Mouse (Mus musculus): ENCODE measurements around the gene Thap7.
"Not testable (repeated sequence)": the region's sequence is repeated elsewhere in the genome, so short reads cannot be mapped to it uniquely, and the experiment has no call there.

Thap7 gene

DNA sequence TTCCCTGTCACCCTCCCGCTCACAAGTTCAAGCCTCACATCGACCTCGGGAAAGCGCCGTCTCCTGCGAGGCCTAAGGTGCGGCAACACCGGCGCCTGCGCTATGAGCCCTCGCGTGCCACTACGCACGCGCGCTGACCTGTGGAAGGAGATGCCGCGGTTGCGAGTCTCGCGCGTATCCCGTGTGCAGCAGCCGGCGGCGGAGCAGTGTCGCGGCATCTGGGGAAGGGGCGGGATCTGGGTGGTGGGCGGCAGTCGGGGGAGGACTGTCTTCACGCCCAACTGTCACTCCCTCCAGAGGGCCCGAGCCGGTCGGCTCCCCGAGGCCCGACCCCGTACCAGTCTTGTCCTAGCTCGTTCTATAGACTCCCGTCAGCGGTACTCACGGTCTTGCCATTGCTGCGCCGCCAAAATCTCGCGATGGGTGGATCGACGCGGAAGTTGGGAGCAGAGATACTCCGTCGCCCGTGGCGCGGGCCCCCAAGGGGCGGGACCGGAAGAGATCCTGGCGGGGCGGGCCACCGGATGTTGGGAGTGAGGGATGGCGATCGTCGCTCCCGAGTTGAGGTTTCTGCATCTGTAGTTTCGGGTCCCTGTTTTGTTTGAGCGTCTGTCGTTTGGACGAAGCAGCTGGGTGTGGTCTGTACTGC is at the start of gene Thap7:
Gene Thap7 (minus strand): TSS at position 497 of the 649 bp plus-strand sequence.
- ATAC-seq (ENCODE audit: low TSS enrichment) = peak; percentile 90

GRCm38 (mm10) chr16:17576825-17577215 is 45.9 kb upstream of the Thap7 start:
- no peak for ATAC-seq (ENCODE audit: low TSS enrichment)

- ATAC-seq (ENCODE audit: low TSS enrichment) = peak; percentile 81
Observed at GRCm38 (mm10) chr16:17575870-17576824, 45.2 kb upstream of the Thap7 start.

DNA sequence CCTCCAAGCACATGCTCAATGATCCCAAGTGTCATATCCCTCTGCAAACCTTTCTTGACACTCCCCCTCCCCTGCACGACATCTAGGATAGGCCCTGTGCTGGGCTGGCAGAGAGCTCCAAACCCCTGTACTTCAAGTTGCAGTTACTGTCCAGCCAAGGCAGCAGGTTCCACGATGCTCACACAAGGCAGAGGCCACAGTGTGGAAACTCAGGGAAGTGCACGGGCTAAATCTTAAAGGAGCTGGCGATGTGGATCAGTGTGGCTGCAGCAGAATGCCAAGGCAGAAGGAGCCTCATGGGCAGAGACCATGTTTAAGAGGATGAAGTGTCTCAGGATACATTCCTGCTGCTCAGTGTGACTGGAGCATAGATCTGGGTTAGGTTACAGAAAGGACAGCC is 35.2 kb upstream of the Thap7 start:
- ATAC-seq (ENCODE audit: low TSS enrichment) = no peak

DNA sequence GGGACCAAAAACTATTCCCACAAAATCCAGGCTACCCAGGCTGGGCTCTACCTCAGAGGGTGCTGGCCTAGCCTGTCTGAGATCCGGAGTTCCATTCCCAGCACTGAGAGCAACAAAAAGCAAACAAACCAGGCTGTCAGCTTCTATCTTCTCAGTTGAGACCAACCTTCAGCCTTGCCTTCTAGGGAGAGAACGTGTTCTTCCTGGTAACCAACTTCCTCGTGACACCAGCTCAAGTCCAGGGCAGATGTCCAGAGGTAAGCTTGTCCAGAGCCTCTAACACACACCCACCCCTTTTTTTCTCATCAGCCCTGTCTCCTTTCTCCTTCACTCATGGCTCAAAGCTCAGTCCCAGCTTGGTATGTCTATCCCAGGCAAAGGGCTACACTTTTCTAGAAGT is 33.8 kb upstream of the Thap7 start:
- no peak for ATAC-seq (ENCODE audit: low TSS enrichment)

DNA sequence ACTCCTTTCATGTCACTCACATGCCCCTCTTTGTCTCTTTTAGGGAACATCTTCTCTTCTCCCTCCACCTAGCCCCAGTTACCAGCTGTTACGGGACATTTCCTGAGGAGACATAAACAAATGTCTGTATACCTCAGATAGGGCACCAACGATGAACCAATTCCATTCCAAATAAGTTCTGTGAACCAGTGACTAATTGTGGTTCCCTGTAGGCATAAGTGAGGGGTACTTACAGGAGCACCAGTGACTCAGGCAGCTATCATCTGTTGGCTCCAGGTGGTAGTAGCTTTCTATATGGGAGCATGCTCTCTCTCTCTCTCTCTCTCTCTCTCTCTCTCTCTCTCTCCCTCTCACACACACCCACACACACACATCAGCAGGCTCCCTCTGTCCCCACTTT is 33.3 kb upstream of the Thap7 start:
- peak; percentile 50 for ATAC-seq (ENCODE audit: low TSS enrichment)

GRCm38 (mm10) chr16:17563580-17563979 is 32.6 kb upstream of the Thap7 start:
- peak; percentile 47 for ATAC-seq (ENCODE audit: low TSS enrichment)

DNA sequence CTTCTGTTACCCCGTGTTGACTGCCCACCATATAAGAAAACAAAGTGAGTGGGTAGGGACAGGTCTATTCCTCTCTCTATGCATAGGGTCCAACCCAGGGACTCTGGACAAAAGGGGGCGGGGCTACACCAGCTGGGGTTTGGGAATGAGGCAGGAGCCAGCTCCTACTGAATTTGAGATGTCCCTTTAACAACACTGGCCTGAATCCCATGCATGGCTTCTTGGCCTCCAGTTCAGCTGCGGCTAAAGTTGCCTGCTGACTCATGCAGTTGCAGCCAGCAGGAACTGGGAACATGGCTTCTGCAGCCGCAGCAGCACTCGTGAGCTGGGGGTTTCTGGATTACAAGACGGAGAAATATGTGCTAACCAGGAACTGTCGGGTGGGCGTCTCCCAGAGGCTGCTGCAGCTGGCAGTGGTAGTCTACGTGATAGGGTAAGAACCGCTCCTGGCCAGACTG is 30.8 kb upstream of the Thap7 start, which contains the start of gene P2rx6:
Gene P2rx6 (plus strand): TSS at position 135 of the 458 bp plus-strand sequence.
- no peak for ATAC-seq (ENCODE audit: low TSS enrichment)

DNA sequence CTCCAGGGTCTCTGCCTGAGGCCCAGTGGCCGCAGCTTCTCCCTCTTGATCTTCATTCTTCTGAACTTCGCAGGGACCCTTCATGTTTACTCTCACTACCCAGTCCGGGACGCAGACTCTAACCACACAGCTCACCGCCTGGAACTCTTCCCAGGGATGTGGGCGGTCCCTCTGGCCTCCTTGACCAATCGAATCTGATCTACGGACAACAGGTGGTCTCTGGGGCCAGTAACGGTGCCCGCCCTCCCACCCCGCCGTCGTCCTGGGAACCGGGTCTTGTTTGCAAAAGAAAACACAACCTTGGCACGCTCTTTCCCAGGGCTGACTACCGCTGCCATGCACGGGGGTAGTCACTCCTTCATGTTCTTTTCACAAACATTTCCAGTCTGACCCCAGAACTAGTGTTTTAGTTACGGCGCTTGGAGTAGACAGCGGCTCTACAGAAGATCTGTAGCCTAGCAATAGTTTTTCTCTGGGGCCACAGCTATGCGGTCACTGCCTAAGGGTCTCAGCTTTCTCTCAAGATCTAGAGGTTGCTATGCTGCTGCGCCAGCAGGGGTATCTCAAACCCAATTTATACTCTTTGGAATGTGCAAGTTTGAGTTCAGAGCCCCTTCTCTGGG is 30.3 kb upstream of the Thap7 start, which contains the start of gene Lrrc74b:
Gene Lrrc74b (minus strand): TSS at position 120 of the 623 bp plus-strand sequence.
- ATAC-seq (ENCODE audit: low TSS enrichment) = no peak

- ATAC-seq (ENCODE audit: low TSS enrichment) = no peak
Observed at GRCm38 (mm10) chr16:17559396-17560027, 28.6 kb upstream of the Thap7 start.

- ATAC-seq (ENCODE audit: low TSS enrichment) = no peak
Observed at GRCm38 (mm10) chr16:17558811-17559210, 27.9 kb upstream of the Thap7 start.

- peak; percentile 31 for ATAC-seq (ENCODE audit: low TSS enrichment)
Observed at GRCm38 (mm10) chr16:17557947-17558480, 27.1 kb upstream of the Thap7 start.

GRCm38 (mm10) chr16:17556907-17557306 is 26.0 kb upstream of the Thap7 start:
- ATAC-seq (ENCODE audit: low TSS enrichment) = no peak

GRCm38 (mm10) chr16:17556180-17556579 is 25.2 kb upstream of the Thap7 start:
- ATAC-seq (ENCODE audit: low TSS enrichment) = no peak

DNA sequence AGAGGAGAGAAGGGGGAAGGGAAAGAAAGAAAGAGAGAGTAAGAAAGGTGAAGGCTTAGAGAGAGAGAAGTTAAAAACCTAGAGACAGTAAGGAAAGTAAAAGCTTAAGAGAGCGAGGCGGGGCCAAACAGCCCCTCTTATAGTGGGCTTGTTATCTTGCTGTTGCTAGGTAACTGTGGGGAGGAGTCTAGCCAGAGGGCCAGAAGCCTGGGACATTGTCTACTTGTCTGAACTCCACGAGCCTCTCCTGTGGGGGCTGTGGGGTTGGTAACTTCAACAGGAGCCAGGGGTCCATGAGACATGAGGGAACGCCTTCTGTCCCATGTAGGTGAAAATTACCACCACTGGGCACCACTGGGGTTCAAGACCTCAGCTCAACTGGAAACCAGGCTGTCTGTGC is 23.8 kb upstream of the Thap7 start:
- ATAC-seq (ENCODE audit: low TSS enrichment) = not testable (repeated sequence)

DNA sequence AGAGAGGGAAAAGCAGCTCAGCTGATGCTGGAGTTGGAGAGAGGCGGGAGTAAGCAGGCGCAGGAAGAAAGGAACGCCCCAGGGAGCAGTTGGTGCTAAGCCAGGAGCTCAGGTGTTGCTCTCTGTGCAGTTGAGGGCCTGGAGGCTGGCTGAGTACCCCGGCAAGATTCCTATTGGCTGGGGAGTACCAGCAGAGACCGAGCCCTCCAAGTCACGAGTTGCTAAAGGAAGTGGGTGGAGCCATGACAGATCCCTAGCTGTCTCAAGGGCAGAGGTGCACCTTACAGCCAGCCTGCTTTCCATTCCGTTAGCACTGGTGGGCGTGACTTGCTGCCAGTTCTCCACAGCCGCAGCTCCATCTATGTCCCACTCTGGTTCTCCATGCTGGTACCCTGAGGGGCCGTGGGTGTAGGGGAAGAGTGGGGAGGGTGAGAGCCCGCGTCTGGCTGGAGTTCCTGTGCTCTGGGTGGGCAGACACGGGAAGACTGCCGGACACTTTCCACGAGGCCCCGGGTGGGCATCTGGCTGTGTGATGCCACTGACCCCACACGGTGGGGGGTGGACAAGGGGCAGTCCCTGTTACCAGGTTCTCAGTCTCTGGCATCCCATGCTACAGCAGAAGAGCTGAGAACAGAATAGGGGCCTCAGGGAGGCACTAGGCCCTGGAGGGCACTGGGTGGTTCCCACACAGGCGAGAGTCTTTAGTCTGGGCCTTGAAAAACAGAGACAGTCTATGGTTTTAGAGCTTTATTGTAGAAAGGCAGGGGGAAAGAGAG is 23.2 kb upstream of the Thap7 start:
- peak; percentile 64 for ATAC-seq (ENCODE audit: low TSS enrichment)

GRCm38 (mm10) chr16:17552837-17553236 is 21.9 kb upstream of the Thap7 start:
- ATAC-seq (ENCODE audit: low TSS enrichment) = no peak

- peak; percentile 98 for ATAC-seq (ENCODE audit: low TSS enrichment)
Observed at GRCm38 (mm10) chr16:17542632-17543031, 11.7 kb upstream of the Thap7 start.

GRCm38 (mm10) chr16:17536584-17536983 is 5.6 kb upstream of the Thap7 start:
- no peak for ATAC-seq (ENCODE audit: low TSS enrichment)

DNA sequence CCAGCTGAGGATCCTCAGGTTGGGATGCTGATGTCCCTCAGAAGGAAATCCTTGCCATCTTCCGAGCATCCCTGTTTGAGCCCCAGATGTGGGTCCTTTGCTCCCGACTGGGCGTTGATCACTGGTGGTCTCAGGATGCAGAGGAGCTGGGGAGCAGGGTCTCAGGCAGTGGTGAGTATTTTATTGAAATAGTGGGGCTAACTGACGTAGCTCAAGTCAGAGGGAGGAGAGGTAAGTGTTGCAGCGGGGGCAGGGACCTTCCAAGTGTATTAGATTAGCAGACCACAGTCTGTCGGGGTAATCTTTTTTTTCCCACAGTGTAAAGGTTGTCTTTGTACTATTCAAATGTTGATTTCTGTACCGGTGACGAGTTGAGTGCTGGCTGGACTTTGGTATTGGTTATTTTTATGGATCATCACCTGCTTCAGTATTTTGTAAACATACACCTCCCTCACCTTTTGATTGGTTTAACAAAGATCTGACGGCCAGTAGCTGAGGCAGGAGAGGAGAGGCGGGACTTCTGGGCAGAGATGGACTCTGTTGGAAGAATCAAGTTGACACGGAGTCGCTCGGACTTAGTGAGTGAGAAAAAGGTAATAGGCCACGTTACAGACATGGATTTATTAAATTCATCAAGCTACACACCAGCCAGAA is 1.9 kb upstream of the Thap7 start:
- ATAC-seq (ENCODE audit: low TSS enrichment) = no peak

Measured in frontal cortex, adult (tissue).